Mouse (Mus musculus) embryonic facial prominence, embryonic 14.5 days (tissue): ENCODE results near the gene Specc1. TPM values are rescaled to one million over a fixed set of nuclear protein-coding genes. Genes with fewer than 3 reads are reported as not detected.

Source experiments
- ATAC-seq: fragments of 200-750 bp; cut with Nextera tagmentation; 2 replicates; pipeline ENCODE4 v1.8.0; 2017; ENCODE audit warnings: low read depth, moderate number of reproducible peaks, moderate TSS enrichment
- DNase-seq: peaks from one replicate; pipeline ENCODE4 v3.0.0-alpha.2; 2015; ENCODE audit warnings: low spot score
- H3K27ac ChIP-seq: fragments of 300-500 bp; sonication (generic); replicated peaks from 2 replicates; pipeline ENCODE4 v1.5.1; 2014; ENCODE audit warnings: low read depth, mild to moderate bottlenecking, low read length, moderate library complexity
- H3K27me3 ChIP-seq: fragments of 300-500 bp; sonication (generic); replicated peaks from 2 replicates; pipeline ENCODE4 v1.6.1; 2014; ENCODE audit warnings: low read length; ENCODE audit not compliant: control insufficient read depth, insufficient read depth
- H3K36me3 ChIP-seq: fragments of 300-500 bp; sonication (generic); 2 replicates; pipeline ENCODE4 v1.6.1; 2014; ENCODE audit warnings: low read length, mixed read lengths; ENCODE audit not compliant: control insufficient read depth, insufficient read depth
- H3K4me1 ChIP-seq: fragments of 300-500 bp; sonication (generic); 2 replicates; pipeline ENCODE4 v1.6.1; 2014; ENCODE audit warnings: antibody characterized with exemption, low read length; ENCODE audit not compliant: control insufficient read depth, insufficient read depth
- H3K4me2 ChIP-seq: fragments of 300-500 bp; sonication (generic); 2 replicates; pipeline ENCODE4 v1.6.1; 2014; ENCODE audit warnings: low read depth, mild to moderate bottlenecking, low read length, moderate library complexity, mixed read lengths
- H3K4me3 ChIP-seq: fragments of 300-500 bp; sonication (generic); 2 replicates; pipeline ENCODE4 v1.5.1; 2014; ENCODE audit warnings: low read depth, mild to moderate bottlenecking, low read length
- H3K9ac ChIP-seq: fragments of 300-500 bp; sonication (generic); 2 replicates; pipeline ENCODE4 v1.6.1; 2014; ENCODE audit warnings: low read depth, mild to moderate bottlenecking, low read length, moderate library complexity, mixed read lengths
- H3K9me3 ChIP-seq: fragments of 300-500 bp; sonication (generic); 2 replicates; pipeline ENCODE4 v1.6.1; 2016; ENCODE audit warnings: low read length; ENCODE audit not compliant: control insufficient read depth
- WGBS: fragments of 180-500 bp; shearing (Covaris S2); extraction: QIAGEN DNeasy Blood & Tissue Kit; methylation state at CpG from one replicate; pipeline ENCODE4 v1.1.7; 2014; 5-methylcytosine and 5-hydroxymethylcytosine counted together
- polyA plus RNA-seq: library from polyadenylated mRNA; unstranded; fragments of >200 nt; fragmentation: Nextera tagmentation; extraction: Ambion mirVana; gene quantifications from 2 replicates; pipeline ENCODE4 v1.2.1, GENCODE M21; 2014

The Specc1 gene
- polyA plus RNA-seq, 1 experiment from 2014 or later, result 13.5 TPM

DNA sequence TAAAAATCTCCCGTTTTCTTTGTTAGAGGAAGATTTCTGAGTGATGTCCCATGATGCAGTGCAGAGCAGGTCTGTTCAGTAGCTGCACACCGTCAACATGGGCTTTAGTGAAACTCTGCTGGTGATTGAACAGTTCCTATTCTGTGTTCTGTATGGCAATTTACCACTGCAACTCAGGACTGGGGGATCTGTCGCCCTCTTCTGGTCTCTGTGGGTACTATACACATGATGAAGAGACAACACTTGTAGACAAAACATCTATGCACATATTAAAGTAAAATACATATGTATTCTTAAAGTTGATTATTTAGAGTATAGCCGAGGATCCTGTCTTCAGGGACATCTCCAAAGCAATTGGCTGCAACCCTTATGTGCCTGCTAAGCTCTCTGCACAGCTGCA lies 45.4 kb downstream of the Specc1 start:
- WGBS, result 73% methylated on average over 4 of the region's 4 CpGs
- no peak for DNase-seq
- H3K36me3 ChIP-seq, result no peaks in the 10 kb centered on the region

DNA sequence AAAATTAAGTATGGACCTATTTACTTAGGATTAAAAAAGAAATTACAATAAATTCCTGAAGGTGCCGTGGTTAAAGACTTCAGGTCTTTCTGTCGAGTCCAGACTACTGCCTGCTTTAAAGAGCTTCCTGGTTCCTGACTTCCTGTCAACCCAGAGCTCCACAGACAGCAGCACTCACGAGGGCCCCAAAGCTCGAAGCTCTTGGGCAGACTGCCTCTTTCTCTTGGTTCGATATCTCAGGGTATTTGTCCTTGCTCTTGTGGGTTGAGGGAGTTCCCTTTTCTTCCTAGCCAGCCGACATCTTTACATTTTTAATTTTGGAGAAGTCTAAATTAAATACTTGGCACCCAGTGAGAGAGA lies 48.3 kb downstream of the Specc1 start:
- ATAC-seq, result peak; percentile 26; the same call in 1 of the 2 replicates
- Histone ChIP-seq H3K4me2 (peak overlapping the region; percentile 41), H3K9ac (peak overlapping the region; percentile 38; the same call in 1 of the 2 replicates), H3K4me3 (no peak overlapping the region), H3K4me1 (peaks cover 25% of the 10 kb centered on the region), H3K9me3 (no peaks in the 10 kb centered on the region), H3K27me3 (no peaks in the 10 kb centered on the region), H3K36me3 (no peaks in the 10 kb centered on the region), H3K27ac (peak overlapping the region; percentile 71)
- 33% methylated on average over 6 of the region's 6 CpGs for whole genome bisulfite sequencing
- no peak for DNase-seq

More for the DNA sequence above, 45.4 kb downstream of the Specc1 start:
- Histone ChIP-seq H3K4me2 (no peak overlapping the region), H3K4me3 (no peak overlapping the region), H3K27ac (no peak overlapping the region), H3K9me3 (no peaks in the 10 kb centered on the region), H3K9ac (no peak overlapping the region), H3K27me3 (no peaks in the 10 kb centered on the region), H3K4me1 (peaks cover 25% of the 10 kb centered on the region)
- ATAC-seq, result no peak

DNA sequence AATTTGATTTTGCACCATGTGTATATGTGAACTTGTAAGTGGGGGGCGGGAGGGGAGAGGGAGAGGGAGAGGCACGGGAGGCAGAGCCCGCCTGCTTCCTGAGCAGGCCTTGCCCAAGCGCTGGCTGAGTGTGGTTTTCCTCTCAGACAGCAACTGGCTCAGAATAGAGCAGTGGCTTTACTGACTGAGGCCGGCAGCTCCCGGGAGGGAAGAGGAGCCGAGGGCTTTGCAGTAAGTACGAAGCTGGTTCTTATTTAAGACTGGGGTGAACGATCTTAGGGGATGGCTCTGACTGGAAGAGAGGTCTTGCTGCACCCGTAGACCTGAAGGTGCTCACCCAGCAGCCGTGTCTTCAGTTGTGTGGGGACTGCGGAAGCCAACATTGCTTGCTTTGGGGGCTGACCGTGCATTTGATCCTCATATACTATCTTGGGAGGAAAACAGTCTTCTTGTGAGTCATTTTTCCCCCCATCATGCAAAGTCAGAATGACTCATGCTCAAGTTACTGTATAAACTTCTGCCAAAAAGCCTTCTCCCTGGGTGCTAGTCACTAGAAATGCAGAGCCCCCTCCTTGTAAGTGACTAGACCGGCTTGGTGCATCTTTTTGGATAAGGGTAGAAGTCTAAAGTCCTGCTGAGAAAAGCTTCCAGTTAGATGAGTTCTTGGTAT lies 48.8 kb downstream of the Specc1 start:
- Histone ChIP-seq H3K36me3 (no peaks in the 10 kb centered on the region), H3K4me1 (peaks cover 25% of the 10 kb centered on the region), H3K27ac (peak overlapping the region; percentile 71), H3K9me3 (no peaks in the 10 kb centered on the region), H3K4me2 (peak overlapping the region; percentile 41), H3K9ac (peak overlapping the region; percentile 38; the same call in 1 of the 2 replicates), H3K27me3 (no peaks in the 10 kb centered on the region), H3K4me3 (peak overlapping the region; percentile 5)
- DNase-seq, result peak; percentile 82
- WGBS, result 23% methylated on average over 14 of the region's 14 CpGs
- ATAC-seq, result peak; percentile 75

DNA sequence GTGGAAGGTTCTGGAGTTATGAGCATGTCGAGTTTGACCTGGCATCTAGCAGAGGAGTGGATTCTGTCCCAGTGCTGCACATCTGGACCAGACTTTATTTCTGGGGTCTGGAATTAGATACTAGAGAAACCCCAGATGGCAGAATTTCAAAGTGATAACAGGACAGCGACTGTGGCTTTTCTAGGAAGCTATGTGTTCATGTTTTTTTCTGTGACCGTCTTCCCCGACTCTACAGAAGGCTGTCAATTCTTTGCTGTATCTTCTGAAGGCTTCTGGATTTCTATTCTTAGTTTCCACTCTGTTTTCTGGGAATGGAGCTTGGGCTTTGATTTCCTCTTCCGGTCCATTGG lies 49.3 kb downstream of the Specc1 start:
- Histone ChIP-seq H3K4me1 (peaks cover 25% of the 10 kb centered on the region), H3K9ac (0 out of 2 replicates have a peak overlapping the region, but pooled peaks have one; percentile 38), H3K9me3 (no peaks in the 10 kb centered on the region), H3K4me2 (peak overlapping the region; percentile 41), H3K36me3 (no peaks in the 10 kb centered on the region), H3K27me3 (no peaks in the 10 kb centered on the region), H3K27ac (peak overlapping the region; percentile 71), H3K4me3 (peak overlapping the region; percentile 5; the same call in 1 of the 2 replicates)
- WGBS, result 53% methylated on average over 5 of the region's 5 CpGs
- no peak for DNase-seq
- ATAC-seq, result no peak

DNA sequence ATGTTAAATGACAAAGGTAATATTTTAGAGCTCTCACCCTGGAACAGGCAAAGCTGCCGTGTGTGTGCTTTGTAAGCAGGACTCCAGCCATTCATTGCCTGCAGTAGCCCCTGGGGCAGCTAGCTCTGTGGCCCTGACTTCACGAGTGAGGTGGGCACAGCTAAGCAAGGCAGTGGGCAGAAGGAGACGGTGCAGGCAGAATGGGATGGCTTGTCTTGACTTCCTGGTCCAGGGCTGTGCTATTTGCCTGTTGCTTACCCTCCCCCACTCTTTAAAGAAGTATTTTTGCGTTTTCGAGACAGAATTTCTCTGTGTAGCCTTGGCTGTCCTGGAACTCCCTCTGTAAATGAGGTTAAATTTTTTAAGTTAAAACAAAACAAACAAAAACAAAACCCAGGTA lies 50.1 kb downstream of the Specc1 start:
- WGBS, result 51% methylated on average over 5 of the region's 5 CpGs
- H3K4me1 ChIP-seq, result peaks cover 25% of the 10 kb centered on the region
- no peak overlapping the region for H3K9ac ChIP-seq
- H3K36me3 ChIP-seq, result no peaks in the 10 kb centered on the region
- H3K4me3 ChIP-seq, result no peak overlapping the region; the same call in 1 of the 2 replicates
- H3K27me3 ChIP-seq, result no peaks in the 10 kb centered on the region
- no peak for ATAC-seq
- no peak for DNase-seq
- no peak overlapping the region for H3K27ac ChIP-seq
- H3K4me2 ChIP-seq, result peak overlapping the region; percentile 41; the same call in 1 of the 2 replicates
- no peaks in the 10 kb centered on the region for H3K9me3 ChIP-seq

DNA sequence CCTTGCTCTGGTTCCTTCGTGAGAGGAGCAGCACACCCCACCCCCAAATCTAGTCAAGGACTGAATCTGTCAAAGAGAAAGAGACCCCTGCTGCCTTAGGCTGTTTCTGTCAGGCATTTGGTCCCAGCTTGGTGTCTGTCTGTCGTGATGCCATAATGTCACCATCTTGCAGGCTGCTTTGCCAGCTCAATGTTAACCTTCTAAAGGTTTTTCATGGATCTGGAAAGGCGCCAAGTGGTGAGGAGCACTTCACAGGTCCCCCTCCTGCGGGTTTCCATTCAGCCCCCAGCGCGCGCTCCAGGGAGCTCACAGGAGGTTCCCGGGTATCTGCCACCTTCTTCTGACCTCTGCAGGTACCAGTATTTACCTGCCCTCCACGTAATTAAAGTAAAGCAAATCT lies 51.4 kb downstream of the Specc1 start:
- no peak overlapping the region for H3K4me2 ChIP-seq
- H3K27me3 ChIP-seq, result no peaks in the 10 kb centered on the region
- no peak overlapping the region for H3K9ac ChIP-seq
- no peaks in the 10 kb centered on the region for H3K9me3 ChIP-seq
- H3K36me3 ChIP-seq, result no peaks in the 10 kb centered on the region
- H3K27ac ChIP-seq, result no peak overlapping the region
- DNase-seq, result no peak
- ATAC-seq, result no peak
- H3K4me3 ChIP-seq, result no peak overlapping the region
- H3K4me1 ChIP-seq, result peaks cover 25% of the 10 kb centered on the region
- WGBS, result 45% methylated on average over 9 of the region's 9 CpGs

DNA sequence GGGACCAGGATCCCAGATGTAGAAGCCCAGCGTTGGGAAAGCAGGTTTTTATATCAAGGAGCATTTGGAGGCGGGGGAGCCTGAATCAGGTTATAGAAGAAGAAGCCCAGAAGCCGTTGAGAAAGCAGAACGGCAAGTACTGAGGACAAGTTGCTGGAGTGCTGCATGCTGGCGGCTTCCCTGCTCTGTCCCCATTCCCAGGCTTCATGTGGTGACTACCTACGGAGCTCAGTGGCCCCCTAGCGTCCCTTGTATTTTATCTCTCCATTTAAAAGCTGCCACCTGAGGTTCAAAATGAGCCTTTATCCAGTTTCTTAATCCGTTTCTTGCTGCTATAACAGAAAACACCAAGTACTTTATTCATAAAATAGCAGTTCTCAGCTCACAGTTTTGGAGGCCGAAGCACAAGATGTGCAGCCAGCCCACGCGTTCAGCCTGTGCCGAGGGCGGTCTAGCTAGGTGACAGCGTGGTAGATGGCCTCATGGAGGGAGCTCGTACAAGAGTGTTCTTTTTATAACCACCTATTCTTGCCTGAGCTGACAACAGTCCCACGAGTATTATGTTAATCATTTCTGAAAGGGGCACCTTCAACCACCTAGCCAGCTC lies 54.2 kb downstream of the Specc1 start:
- no peak overlapping the region for H3K27ac ChIP-seq
- no peak overlapping the region for H3K9ac ChIP-seq
- no peaks in the 10 kb centered on the region for H3K9me3 ChIP-seq
- no peaks in the 10 kb centered on the region for H3K36me3 ChIP-seq
- 72% methylated on average over 16 of the region's 16 CpGs for WGBS
- no peak overlapping the region for H3K4me3 ChIP-seq
- no peak overlapping the region for H3K4me2 ChIP-seq
- H3K4me1 ChIP-seq, result peaks cover 7% of the 10 kb centered on the region
- DNase-seq (no peak), ATAC-seq (no peak)
- H3K27me3 ChIP-seq, result 0 out of 2 replicates have a peak, but pooled peaks cover 4% of the 10 kb centered on the region

DNA sequence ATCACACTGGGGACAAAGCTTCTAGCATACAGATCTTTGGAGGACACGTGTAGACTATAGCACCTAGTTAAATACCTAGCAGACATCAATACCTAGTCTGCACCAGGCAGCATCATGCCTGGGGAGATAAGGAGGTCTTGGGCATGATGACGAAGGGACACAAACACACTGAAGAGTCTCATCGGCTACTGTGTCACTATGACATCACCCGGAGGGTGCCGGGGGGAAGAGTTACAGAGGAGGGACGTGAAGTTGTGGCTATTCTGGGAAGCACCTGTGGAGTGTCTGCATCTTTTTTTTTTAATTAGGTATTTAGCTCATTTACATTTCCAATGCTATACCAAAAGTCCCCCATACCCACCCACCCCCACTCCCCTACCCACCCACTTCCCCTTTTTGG lies 55.5 kb downstream of the Specc1 start:
- H3K4me3 ChIP-seq, result no peak overlapping the region
- no peaks in the 10 kb centered on the region for H3K4me1 ChIP-seq
- H3K36me3 ChIP-seq, result no peaks in the 10 kb centered on the region
- ATAC-seq, result no peak
- H3K9me3 ChIP-seq, result no peaks in the 10 kb centered on the region
- 0 out of 2 replicates have a peak, but pooled peaks cover 4% of the 10 kb centered on the region for H3K27me3 ChIP-seq
- H3K9ac ChIP-seq, result no peak overlapping the region
- WGBS, result 89% methylated on average over 6 of the region's 6 CpGs
- no peak overlapping the region for H3K4me2 ChIP-seq
- no peak overlapping the region for H3K27ac ChIP-seq
- no peak for DNase-seq

DNA sequence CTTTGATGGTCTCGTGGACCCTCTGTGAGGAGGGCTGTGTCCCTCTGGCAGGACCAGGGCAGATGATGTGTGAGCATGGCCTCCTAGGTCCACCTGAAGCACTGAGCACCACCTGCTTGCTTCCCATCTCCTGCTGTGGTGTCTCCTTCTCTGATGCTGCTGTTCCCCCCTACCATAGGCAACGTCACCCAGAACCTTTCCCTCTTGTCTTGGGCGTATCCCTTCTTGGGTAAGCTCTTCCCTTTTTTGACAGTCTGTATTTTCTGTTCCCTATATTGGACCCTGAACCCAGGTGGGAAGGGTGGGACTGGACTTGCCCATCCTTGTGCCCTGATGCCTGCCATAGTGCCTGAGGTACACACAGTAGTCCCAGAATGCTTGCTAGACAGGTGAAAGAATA lies 56.9 kb downstream of the Specc1 start:
- no peak overlapping the region for H3K4me2 ChIP-seq
- 0 out of 2 replicates have a peak, but pooled peaks cover 4% of the 10 kb centered on the region for H3K27me3 ChIP-seq
- no peaks in the 10 kb centered on the region for H3K36me3 ChIP-seq
- no peaks in the 10 kb centered on the region for H3K9me3 ChIP-seq
- ATAC-seq, result no peak
- no peaks in the 10 kb centered on the region for H3K4me1 ChIP-seq
- 85% methylated on average over 3 of the region's 3 CpGs for WGBS
- H3K4me3 ChIP-seq, result no peak overlapping the region
- H3K27ac ChIP-seq, result no peak overlapping the region
- no peak for DNase-seq
- H3K9ac ChIP-seq, result no peak overlapping the region
